Mouse (Mus musculus) ES-E14 (cell line): ENCODE measurements around the gene Dagla.

Source experiments
- MAFK ChIP-seq: IDR thresholded peaks from 2 replicates; pipeline ENCODE4 v1.6.1; 2014; ENCODE audit warnings: mild to moderate bottlenecking, low read depth, low read length, inconsistent platforms; ENCODE audit not compliant: insufficient read depth
- ZC3H11A ChIP-seq: IDR thresholded peaks from 2 replicates; pipeline ENCODE4 v1.6.1; 2012; ENCODE audit warnings: low read depth, mild to moderate bottlenecking, inconsistent platforms, low read length, borderline replicate concordance
- ZNF384 ChIP-seq: IDR thresholded peaks from 2 replicates; pipeline ENCODE4 v1.6.1; 2012; ENCODE audit warnings: low read depth, low read length, inconsistent platforms

- TF ChIP-seq ZC3H11A (no peak), MAFK (no peak), ZNF384 (no peak)
These were observed 38.4 kb downstream of the Dagla start for GRCm38 (mm10) chr19:10266196-10266850.
